Mouse (Mus musculus) liver, embryonic 14.5 days (tissue): Measurements from ENCODE around the gene Dtx1.

Source experiments
- CTCF ChIP-seq: IDR thresholded peaks from 2 replicates; pipeline ENCODE4 v1.5.1; 2016; ENCODE audit warnings: antibody characterized with exemption, low read depth, control low read depth
- EP300 ChIP-seq: IDR thresholded peaks from 2 replicates; pipeline ENCODE4 v1.6.1; 2016; ENCODE audit warnings: antibody characterized with exemption, low read depth

GRCm38 (mm10) chr5:120692034-120692433 is 19.7 kb downstream of the Dtx1 start:
- TF ChIP-seq CTCF (no peak), EP300 (no peak)
